Mouse (Mus musculus) embryonic facial prominence, embryonic 14.5 days (tissue): Measurements from ENCODE around the gene Lrmda. TPM values are rescaled to one million over a fixed set of nuclear protein-coding genes. Genes with fewer than 3 reads are reported as not detected.

Experiments used
- ATAC-seq: fragments of 200-750 bp; cut with Nextera tagmentation; 2 replicates; pipeline ENCODE4 v1.8.0; 2017; ENCODE audit warnings: low read depth, moderate number of reproducible peaks, moderate TSS enrichment
- DNase-seq: peaks from one replicate; pipeline ENCODE4 v3.0.0-alpha.2; 2015; ENCODE audit warnings: low spot score
- H3K27ac ChIP-seq: fragments of 300-500 bp; sonication (generic); replicated peaks from 2 replicates; pipeline ENCODE4 v1.5.1; 2014; ENCODE audit warnings: low read depth, mild to moderate bottlenecking, low read length, moderate library complexity
- H3K27me3 ChIP-seq: fragments of 300-500 bp; sonication (generic); replicated peaks from 2 replicates; pipeline ENCODE4 v1.6.1; 2014; ENCODE audit warnings: low read length; ENCODE audit not compliant: control insufficient read depth, insufficient read depth
- H3K36me3 ChIP-seq: fragments of 300-500 bp; sonication (generic); 2 replicates; pipeline ENCODE4 v1.6.1; 2014; ENCODE audit warnings: low read length, mixed read lengths; ENCODE audit not compliant: control insufficient read depth, insufficient read depth
- H3K4me1 ChIP-seq: fragments of 300-500 bp; sonication (generic); 2 replicates; pipeline ENCODE4 v1.6.1; 2014; ENCODE audit warnings: antibody characterized with exemption, low read length; ENCODE audit not compliant: control insufficient read depth, insufficient read depth
- H3K4me2 ChIP-seq: fragments of 300-500 bp; sonication (generic); 2 replicates; pipeline ENCODE4 v1.6.1; 2014; ENCODE audit warnings: low read depth, mild to moderate bottlenecking, low read length, moderate library complexity, mixed read lengths
- H3K4me3 ChIP-seq: fragments of 300-500 bp; sonication (generic); 2 replicates; pipeline ENCODE4 v1.5.1; 2014; ENCODE audit warnings: low read depth, mild to moderate bottlenecking, low read length
- H3K9ac ChIP-seq: fragments of 300-500 bp; sonication (generic); 2 replicates; pipeline ENCODE4 v1.6.1; 2014; ENCODE audit warnings: low read depth, mild to moderate bottlenecking, low read length, moderate library complexity, mixed read lengths
- H3K9me3 ChIP-seq: fragments of 300-500 bp; sonication (generic); 2 replicates; pipeline ENCODE4 v1.6.1; 2016; ENCODE audit warnings: low read length; ENCODE audit not compliant: control insufficient read depth
- WGBS: fragments of 180-500 bp; shearing (Covaris S2); extraction: QIAGEN DNeasy Blood & Tissue Kit; methylation state at CpG from one replicate; pipeline ENCODE4 v1.1.7; 2014; 5-methylcytosine and 5-hydroxymethylcytosine counted together
- polyA plus RNA-seq: library from polyadenylated mRNA; unstranded; fragments of >200 nt; fragmentation: Nextera tagmentation; extraction: Ambion mirVana; gene quantifications from 2 replicates; pipeline ENCODE4 v1.2.1, GENCODE M21; 2014

The Lrmda gene
- polyA plus RNA-seq, 1 experiment from 2014 or later, result 0.24 TPM

DNA sequence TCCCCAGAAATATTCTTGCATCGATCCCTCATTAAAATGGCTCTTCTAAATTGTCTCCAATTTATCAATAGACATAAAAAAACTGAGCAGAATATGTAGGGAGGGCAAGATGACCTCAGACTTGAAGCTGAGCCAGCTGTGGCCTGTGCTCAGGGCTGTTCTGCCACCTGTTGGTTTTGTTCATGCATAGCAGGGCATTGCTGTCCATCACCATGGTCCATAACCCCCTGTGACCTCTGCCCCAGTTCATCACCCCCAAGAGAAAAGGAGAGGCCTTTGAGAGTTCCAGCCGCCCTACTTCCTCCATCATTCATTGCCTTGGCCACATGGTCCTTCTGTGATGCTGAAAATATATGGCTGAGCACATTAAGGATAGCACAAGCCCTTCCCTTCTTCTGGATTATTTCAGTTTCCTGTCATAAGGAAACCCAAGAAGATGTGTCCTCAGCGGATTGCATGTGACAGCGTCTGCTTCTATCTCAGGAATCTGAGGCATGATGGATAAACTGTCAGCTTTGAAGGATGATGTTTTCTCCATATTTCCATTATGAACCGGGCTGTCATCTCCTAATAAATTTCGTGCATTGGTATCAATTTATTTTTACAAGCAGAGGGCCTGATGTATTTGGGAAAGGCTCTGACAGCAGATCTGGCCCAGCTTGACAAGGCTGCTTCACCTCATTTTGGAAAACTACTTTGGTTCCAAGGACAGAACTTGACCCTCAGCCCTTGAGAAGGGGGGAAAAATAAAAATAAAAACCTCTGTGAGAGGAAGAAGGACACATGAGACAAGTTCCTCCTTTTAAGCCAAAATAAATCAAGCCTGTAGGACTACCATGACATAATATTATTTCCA lies 798.1 kb downstream of the Lrmda start:
- H3K9me3 ChIP-seq, result no peaks in the 10 kb centered on the region
- H3K4me1 ChIP-seq, result peaks cover 20% of the 10 kb centered on the region; the same call in 1 of the 2 replicates
- ATAC-seq (no peak), DNase-seq (no peak)
- H3K36me3 ChIP-seq, result no peaks in the 10 kb centered on the region
- no peak overlapping the region for H3K4me2 ChIP-seq
- H3K27ac ChIP-seq, result no peak overlapping the region
- 68% methylated on average over 6 of the region's 6 CpGs for WGBS
- no peaks in the 10 kb centered on the region for H3K27me3 ChIP-seq
- no peak overlapping the region for H3K9ac ChIP-seq
- H3K4me3 ChIP-seq, result no peak overlapping the region

DNA sequence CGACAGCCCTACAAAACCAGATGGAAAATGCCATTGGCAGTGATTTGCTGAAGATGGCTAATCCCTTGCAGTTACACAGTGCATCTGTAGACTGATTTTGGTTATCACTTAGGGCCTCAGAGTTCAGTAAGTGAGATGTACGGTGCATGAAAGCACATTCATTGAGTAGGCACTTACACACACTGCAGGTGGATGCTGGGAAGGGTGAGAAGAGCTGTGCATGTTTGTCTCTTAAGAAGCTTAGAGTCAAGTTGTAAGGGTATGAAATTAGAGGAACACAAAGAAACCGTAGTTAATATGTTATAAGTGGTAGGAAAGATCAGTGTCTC lies 798.7 kb downstream of the Lrmda start:
- H3K4me2 ChIP-seq, result no peak overlapping the region
- DNase-seq (no peak), ATAC-seq (no peak)
- no peaks in the 10 kb centered on the region for H3K36me3 ChIP-seq
- no peaks in the 10 kb centered on the region for H3K27me3 ChIP-seq
- no peak overlapping the region for H3K4me3 ChIP-seq
- WGBS, result 58% methylated on average over 3 of the region's 3 CpGs
- no peaks in the 10 kb centered on the region for H3K9me3 ChIP-seq
- no peak overlapping the region for H3K9ac ChIP-seq
- peaks cover 20% of the 10 kb centered on the region; the same call in 1 of the 2 replicates for H3K4me1 ChIP-seq
- no peak overlapping the region for H3K27ac ChIP-seq

DNA sequence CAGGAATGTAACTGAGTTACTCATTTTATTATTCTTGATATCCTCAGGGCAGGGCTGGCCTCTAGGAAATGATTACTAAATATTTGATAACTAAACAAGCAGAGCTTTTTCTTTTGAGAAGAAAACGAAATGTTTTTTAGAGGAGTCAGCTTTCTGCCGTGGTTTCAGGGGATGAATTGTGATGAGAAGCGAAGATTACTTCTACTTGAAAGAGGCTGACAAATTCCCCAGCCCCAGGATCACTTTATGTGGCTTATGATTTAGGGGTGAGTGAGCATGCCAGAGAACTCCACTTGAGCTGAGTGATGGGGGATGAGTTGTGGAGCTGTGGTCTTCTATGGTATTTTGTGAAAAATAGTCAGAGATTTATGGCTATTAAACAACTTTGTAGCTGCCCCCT lies 803.4 kb downstream of the Lrmda start:
- no peak overlapping the region for H3K9ac ChIP-seq
- no peak overlapping the region for H3K27ac ChIP-seq
- DNase-seq, result no peak
- no peaks in the 10 kb centered on the region for H3K9me3 ChIP-seq
- no peaks in the 10 kb centered on the region for H3K27me3 ChIP-seq
- no peak for ATAC-seq
- no peak overlapping the region for H3K4me2 ChIP-seq
- H3K36me3 ChIP-seq, result no peaks in the 10 kb centered on the region
- H3K4me3 ChIP-seq, result no peak overlapping the region
- peaks cover 8% of the 10 kb centered on the region for H3K4me1 ChIP-seq
- WGBS, result 45% methylated on average over 3 of the region's 3 CpGs

DNA sequence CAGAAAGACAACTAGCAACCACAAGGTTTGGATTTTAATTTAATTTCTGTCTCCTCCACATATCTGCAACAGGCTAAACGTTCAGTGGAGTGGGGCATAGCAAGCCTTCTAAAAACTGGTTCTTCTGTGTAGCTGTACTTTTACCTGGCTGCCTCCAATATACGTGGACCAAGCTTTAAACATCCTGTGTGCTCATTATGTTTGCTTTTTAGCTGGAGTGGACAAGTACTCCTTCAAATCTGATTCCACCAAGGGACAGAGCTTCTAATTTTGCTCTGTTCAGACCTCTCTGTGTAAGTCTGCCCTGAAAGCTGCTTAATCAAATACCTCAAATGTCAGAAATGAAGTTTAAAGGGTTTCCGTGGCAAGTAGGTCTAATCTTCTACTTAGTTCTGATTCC lies 807.3 kb downstream of the Lrmda start:
- Histone ChIP-seq H3K4me3 (no peak overlapping the region), H3K9me3 (no peaks in the 10 kb centered on the region), H3K27me3 (no peaks in the 10 kb centered on the region), H3K9ac (no peak overlapping the region), H3K27ac (no peak overlapping the region), H3K4me2 (no peak overlapping the region), H3K4me1 (peaks cover 4% of the 10 kb centered on the region; the same call in 1 of the 2 replicates), H3K36me3 (no peaks in the 10 kb centered on the region)
- WGBS, result 58% methylated on average over 3 of the region's 3 CpGs
- DNase-seq (no peak), ATAC-seq (no peak)

DNA sequence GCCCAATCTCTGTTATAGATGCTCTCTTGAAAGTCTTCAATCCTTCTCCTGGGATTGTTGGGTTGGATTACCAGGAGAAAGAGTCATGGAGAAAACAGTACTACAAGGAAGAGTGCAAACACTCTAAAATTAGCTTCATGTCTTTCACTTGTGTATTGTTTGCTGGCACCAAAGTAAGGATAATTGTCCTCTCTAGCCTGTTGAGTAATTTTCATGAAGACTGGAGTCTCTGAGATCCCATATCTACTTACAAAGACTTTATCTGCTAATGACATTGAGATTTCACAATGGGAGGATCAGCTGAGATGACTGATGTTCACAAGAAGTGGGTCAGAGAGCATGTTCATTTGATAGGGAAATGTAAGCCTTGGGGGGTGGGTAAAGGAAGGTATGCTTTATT lies 817.5 kb downstream of the Lrmda start:
- no peaks in the 10 kb centered on the region for H3K4me1 ChIP-seq
- H3K4me3 ChIP-seq, result no peak overlapping the region
- no peaks in the 10 kb centered on the region for H3K27me3 ChIP-seq
- no peaks in the 10 kb centered on the region for H3K36me3 ChIP-seq
- H3K4me2 ChIP-seq, result no peak overlapping the region
- H3K9ac ChIP-seq, result no peak overlapping the region
- ATAC-seq (no peak), DNase-seq (no peak)
- no peaks in the 10 kb centered on the region for H3K9me3 ChIP-seq
- no peak overlapping the region for H3K27ac ChIP-seq

DNA sequence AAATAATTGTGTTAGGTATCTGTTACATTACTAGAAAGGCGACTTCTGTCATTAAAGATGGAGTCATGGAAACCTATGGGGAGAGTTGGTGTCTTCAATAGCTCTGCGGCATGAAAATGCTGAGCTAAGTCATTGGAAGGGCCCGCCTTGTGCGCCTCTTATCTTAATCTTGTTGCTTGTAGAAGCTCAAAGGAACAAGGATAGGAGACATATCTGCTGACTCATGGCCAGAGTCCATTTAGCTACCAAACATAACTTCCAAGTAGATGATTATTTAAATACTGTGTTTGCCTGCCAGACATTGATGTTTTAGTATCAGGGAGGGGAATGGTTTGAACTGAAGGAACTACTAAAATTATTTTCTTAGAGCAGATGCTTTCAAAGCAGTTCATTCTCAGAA lies 821.6 kb downstream of the Lrmda start:
- no peak overlapping the region for H3K9ac ChIP-seq
- H3K27ac ChIP-seq, result no peak overlapping the region
- DNase-seq (no peak), ATAC-seq (no peak)
- no peaks in the 10 kb centered on the region for H3K9me3 ChIP-seq
- H3K4me1 ChIP-seq, result no peaks in the 10 kb centered on the region
- no peaks in the 10 kb centered on the region for H3K36me3 ChIP-seq
- WGBS, result 93% methylated on average over 4 of the region's 4 CpGs
- no peak overlapping the region for H3K4me2 ChIP-seq
- no peak overlapping the region for H3K4me3 ChIP-seq
- no peaks in the 10 kb centered on the region for H3K27me3 ChIP-seq

DNA sequence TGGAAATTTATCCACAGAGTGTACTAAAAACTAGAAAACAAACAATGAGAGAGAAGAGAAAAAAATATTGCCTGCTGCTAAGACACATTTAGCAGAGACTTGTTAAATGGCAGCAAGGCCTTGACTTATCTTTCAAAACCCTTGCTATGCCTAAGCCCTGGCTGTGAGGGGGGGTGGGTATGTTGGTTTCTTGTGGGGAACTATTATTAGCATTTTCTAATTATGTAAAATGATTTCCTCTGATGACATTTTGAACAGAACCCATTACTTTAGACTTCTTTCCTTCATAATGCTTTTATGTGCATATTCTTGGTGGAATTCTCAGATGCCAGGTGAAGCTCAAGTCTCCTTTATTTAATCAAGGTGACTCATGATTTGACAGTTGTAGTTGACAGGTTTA lies 824.5 kb downstream of the Lrmda start:
- Histone ChIP-seq H3K36me3 (no peaks in the 10 kb centered on the region), H3K27me3 (no peaks in the 10 kb centered on the region), H3K27ac (no peak overlapping the region), H3K9me3 (no peaks in the 10 kb centered on the region), H3K9ac (no peak overlapping the region), H3K4me3 (no peak overlapping the region), H3K4me1 (no peaks in the 10 kb centered on the region), H3K4me2 (no peak overlapping the region)
- DNase-seq (no peak), ATAC-seq (no peak)

DNA sequence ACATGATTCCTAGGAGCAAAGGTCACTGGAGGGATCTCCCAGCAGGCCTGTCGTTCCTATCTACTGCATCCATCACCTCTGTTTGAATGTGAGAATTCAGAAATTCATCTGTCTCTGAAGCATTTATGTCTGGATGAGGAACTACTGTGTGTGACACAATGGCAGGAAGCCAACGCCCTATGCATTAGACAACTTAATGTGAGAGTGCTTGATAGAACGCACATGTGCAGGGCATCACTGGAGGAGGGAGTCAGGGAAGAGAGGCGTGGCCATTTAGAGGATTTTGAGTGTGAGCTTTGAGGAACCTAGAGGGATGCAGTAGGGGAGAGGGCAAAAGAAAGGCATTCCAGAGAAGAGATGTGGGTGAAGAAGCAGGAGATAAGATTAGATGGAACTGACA lies 825.9 kb downstream of the Lrmda start:
- ATAC-seq, result no peak
- Histone ChIP-seq H3K9me3 (no peaks in the 10 kb centered on the region), H3K4me3 (no peak overlapping the region), H3K27ac (no peak overlapping the region), H3K4me2 (no peak overlapping the region), H3K9ac (no peak overlapping the region), H3K27me3 (no peaks in the 10 kb centered on the region), H3K4me1 (no peaks in the 10 kb centered on the region; the same call in 1 of the 2 replicates), H3K36me3 (no peaks in the 10 kb centered on the region)
- whole genome bisulfite sequencing, result 65% methylated on average over 4 of the region's 4 CpGs
- DNase-seq, result no peak
